Mouse (Mus musculus) small intestine, adult 2 months (tissue): Measurements from ENCODE around the gene Gja1.
A peak's percentile ranks its signal among the peaks of the same experiment; 100 is the strongest.

ENCODE experiments used
- CTCF ChIP-seq: fragments of 200-500 bp; IDR thresholded peaks from 2 replicates; pipeline ENCODE4 v1.5.1; 2012; ENCODE audit warnings: low read depth, mild to moderate bottlenecking, control low read depth, inconsistent platforms, low read length, moderate library complexity, mixed read lengths; ENCODE audit not compliant: insufficient replicate concordance, insufficient read length; ENCODE audit errors: extremely low read depth
- POLR2A ChIP-seq: fragments of 200-500 bp; IDR thresholded peaks from 2 replicates; pipeline ENCODE4 v1.6.1; 2012; ENCODE audit warnings: low read depth, mild to moderate bottlenecking, control low read depth, inconsistent platforms, low read length, moderate library complexity

DNA sequence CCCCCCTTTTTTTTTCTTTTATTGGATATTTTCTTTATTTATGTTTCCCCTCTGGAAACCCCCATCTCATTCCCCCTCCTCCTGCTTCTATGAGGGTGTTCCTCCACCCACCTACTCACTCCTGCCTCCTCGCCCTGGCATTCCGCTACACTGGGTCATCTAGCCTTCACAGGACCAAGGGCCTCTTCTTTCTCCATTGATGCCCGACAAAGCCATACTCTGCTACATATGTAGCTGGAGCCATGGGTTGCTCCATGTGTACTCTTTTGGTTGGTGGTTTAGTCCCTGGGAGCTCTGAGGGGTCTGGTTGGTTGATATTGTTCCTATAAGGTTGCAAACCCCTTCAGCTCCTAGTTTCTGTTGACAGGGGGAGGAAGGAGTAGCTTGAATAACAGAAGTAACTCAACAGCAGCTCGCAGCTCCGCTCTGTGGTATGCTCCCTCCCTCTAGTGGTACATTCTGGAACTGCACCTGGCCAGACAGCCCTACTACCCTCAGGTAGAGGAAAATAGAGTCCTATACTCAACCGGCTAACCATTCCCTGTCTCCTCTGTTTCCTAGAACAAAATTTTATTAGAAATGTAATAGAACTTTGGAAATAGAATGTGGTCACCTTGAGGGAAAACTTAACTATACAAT, 38.2 kb upstream of the Gja1 start:
- TF ChIP-seq POLR2A: no peak
- peak; percentile 75; the same call in 1 of the 2 replicates for TF ChIP-seq CTCF
